Mouse (Mus musculus) bone marrow, adult 2 months (tissue): ENCODE data around the gene Rpl37. TPM values are rescaled to one million over a fixed set of nuclear protein-coding genes. Genes with fewer than 3 reads are reported as not detected.

Source experiments
- H3K27ac ChIP-seq: fragments of 200-500 bp; 2 replicates; pipeline ENCODE4 v1.5.1; 2012; ENCODE audit warnings: low read depth, mild to moderate bottlenecking, control low read depth, inconsistent platforms, low read length; ENCODE audit not compliant: control insufficient read depth, poor library complexity, insufficient read depth
- H3K4me1 ChIP-seq: fragments of 200-500 bp; 2 replicates; pipeline ENCODE4 v1.6.1; 2011; ENCODE audit warnings: low read length; ENCODE audit not compliant: control insufficient read depth, insufficient read depth
- H3K4me3 ChIP-seq: fragments of 200-500 bp; replicated peaks from 2 replicates; pipeline ENCODE3; 2011; ENCODE audit warnings: mild to moderate bottlenecking, low read depth, low read length, control low read depth; ENCODE audit not compliant: control insufficient read depth
- CTCF ChIP-seq: fragments of 200-500 bp; IDR thresholded peaks from 2 replicates; pipeline ENCODE4 v1.5.1; 2011; ENCODE audit warnings: low read length, control low read depth; ENCODE audit not compliant: control insufficient read depth, insufficient read depth
- POLR2A ChIP-seq: fragments of 200-500 bp; IDR thresholded peaks from 2 replicates; pipeline ENCODE4 v1.6.1; 2011; ENCODE audit warnings: low read depth, mild to moderate bottlenecking, control low read depth, low read length, borderline replicate concordance; ENCODE audit not compliant: control insufficient read depth
- WGBS: fragments of 180-500 bp; shearing (Covaris S2); methylation state at CpG from one replicate; pipeline ENCODE4 v1.1.7; 2018; 5-methylcytosine and 5-hydroxymethylcytosine counted together
- polyA plus RNA-seq: library from polyadenylated mRNA; stranded (reverse); fragments of >200 nt; gene quantifications from 2 replicates; pipeline ENCODE4 v1.2.4, GENCODE M21; 2011; ENCODE audit warnings: low replicate concordance; ENCODE audit not compliant: missing spikeins, insufficient read depth, insufficient read length

Rpl37 gene
- polyA plus RNA-seq, 1 experiment: 809 TPM

GRCm38 (mm10) chr15:5152171-5152570, 35.7 kb downstream of the Rpl37 start:
- Histone ChIP-seq H3K27ac (no peak overlapping the region), H3K4me1 (no peaks in the 10 kb centered on the region; the same call in 1 of the 2 replicates), H3K4me3 (no peak overlapping the region)
- 90% methylated on average over 6 of the region's 6 CpGs for WGBS
- TF ChIP-seq CTCF (no peak), POLR2A (no peak)

DNA sequence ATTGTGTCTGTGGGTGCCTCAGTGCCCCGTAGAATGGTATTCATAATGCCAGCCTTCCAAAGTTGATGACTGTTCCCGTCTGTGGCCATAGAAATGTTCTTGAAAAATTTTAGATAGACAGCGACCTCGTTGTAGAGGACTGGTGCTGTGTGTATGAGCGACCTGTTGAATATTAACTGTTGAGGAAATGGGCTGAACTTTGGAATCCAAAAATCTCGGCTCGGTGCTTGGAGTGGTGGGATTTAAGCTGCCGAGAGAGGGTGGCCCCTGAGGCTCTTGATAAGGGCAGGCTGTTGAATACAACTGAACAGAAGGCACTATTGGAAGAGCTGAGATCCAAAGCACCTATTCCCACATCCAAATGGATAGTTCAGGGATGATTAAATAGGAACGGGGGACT, 38.2 kb downstream of the Rpl37 start:
- WGBS: 92% methylated on average over 9 of the region's 9 CpGs
- H3K4me3 ChIP-seq: no peak overlapping the region
- H3K27ac ChIP-seq: no peak overlapping the region
- TF ChIP-seq POLR2A: no peak
- no peak for TF ChIP-seq CTCF
- H3K4me1 ChIP-seq: no peaks in the 10 kb centered on the region; the same call in 1 of the 2 replicates

- H3K4me3 ChIP-seq: no peak overlapping the region
- 74% methylated on average over 5 of the region's 5 CpGs for WGBS
- no peaks in the 10 kb centered on the region; the same call in 1 of the 2 replicates for H3K4me1 ChIP-seq
- H3K27ac ChIP-seq: no peak overlapping the region
- no peak for TF ChIP-seq CTCF
- no peak for TF ChIP-seq POLR2A
These were observed 38.6 kb downstream of the Rpl37 start for GRCm38 (mm10) chr15:5155093-5155492.

- WGBS: 63% methylated on average over 4 of the region's 4 CpGs
- no peak overlapping the region for H3K27ac ChIP-seq
- no peak overlapping the region for H3K4me3 ChIP-seq
- no peaks in the 10 kb centered on the region; the same call in 1 of the 2 replicates for H3K4me1 ChIP-seq
- TF ChIP-seq POLR2A (no peak), CTCF (no peak)
These were observed 39.9 kb downstream of the Rpl37 start for GRCm38 (mm10) chr15:5156355-5156754.

- H3K4me3 ChIP-seq: no peak overlapping the region
- 76% methylated on average over 1 of the region's 1 CpGs for WGBS
- TF ChIP-seq CTCF: no peak
- TF ChIP-seq POLR2A: no peak
- no peaks in the 10 kb centered on the region; the same call in 1 of the 2 replicates for H3K4me1 ChIP-seq
- no peak overlapping the region for H3K27ac ChIP-seq
These were observed 40.9 kb downstream of the Rpl37 start for GRCm38 (mm10) chr15:5157386-5157785.

- 85% methylated on average over 6 of the region's 6 CpGs for WGBS
- TF ChIP-seq CTCF: no peak
- no peak for TF ChIP-seq POLR2A
- no peaks in the 10 kb centered on the region for H3K4me1 ChIP-seq
- no peak overlapping the region for H3K4me3 ChIP-seq
- no peak overlapping the region for H3K27ac ChIP-seq
These were observed 42.4 kb downstream of the Rpl37 start for GRCm38 (mm10) chr15:5158827-5159226.

GRCm38 (mm10) chr15:5165121-5165773, 48.8 kb downstream of the Rpl37 start:
- H3K4me3 ChIP-seq: no peak overlapping the region
- 82% methylated on average over 12 of the region's 12 CpGs for WGBS
- H3K4me1 ChIP-seq: no peaks in the 10 kb centered on the region
- no peak for TF ChIP-seq POLR2A
- TF ChIP-seq CTCF: no peak
- no peak overlapping the region for H3K27ac ChIP-seq

Other genes starting within 250 kb of the Rpl37 start
- gene Mroh2b, start 217.9 kb upstream of the Rpl37 start, polyA plus RNA-seq: not detected in 2 replicates
- not detected in 2 replicates for gene C7, start 52.9 kb upstream of the Rpl37 start, polyA plus RNA-seq
- gene Card6, start 8.1 kb upstream of the Rpl37 start, polyA plus RNA-seq: 1.3 and 2.1 TPM in 2 replicates
- gene Prkaa1, start 27.2 kb downstream of the Rpl37 start, polyA plus RNA-seq: 6.0 and 9.1 TPM in 2 replicates
- gene Ttc33, start 68.9 kb downstream of the Rpl37 start, polyA plus RNA-seq: 10.6 and 15.5 TPM in 2 replicates
- 2.3 and 3.5 TPM in 2 replicates for gene Ptger4, start 127.5 kb downstream of the Rpl37 start, polyA plus RNA-seq